Mouse (Mus musculus) layer of hippocampus, postnatal 10 days (tissue): Measurements from ENCODE around the gene 0610010K14Rik. TPM values are rescaled to one million over a fixed set of nuclear protein-coding genes. Genes with fewer than 3 reads are reported as not detected.

Experiments
- DNase-seq, 2 experiments: peaks; one replicate each; pipeline ENCODE4 v3.0.0; 2021; ENCODE audit warnings: low spot score in 2 of 2
- total RNA-seq, 2 experiments: library from RNA; stranded (reverse); gene quantifications; 2 replicates each; pipeline ENCODE4 v1.2.3; 2021

0610010K14Rik gene
- total RNA-seq, 2 experiments from 2014 or later, result 44.8 to 55.3 TPM

DNA sequence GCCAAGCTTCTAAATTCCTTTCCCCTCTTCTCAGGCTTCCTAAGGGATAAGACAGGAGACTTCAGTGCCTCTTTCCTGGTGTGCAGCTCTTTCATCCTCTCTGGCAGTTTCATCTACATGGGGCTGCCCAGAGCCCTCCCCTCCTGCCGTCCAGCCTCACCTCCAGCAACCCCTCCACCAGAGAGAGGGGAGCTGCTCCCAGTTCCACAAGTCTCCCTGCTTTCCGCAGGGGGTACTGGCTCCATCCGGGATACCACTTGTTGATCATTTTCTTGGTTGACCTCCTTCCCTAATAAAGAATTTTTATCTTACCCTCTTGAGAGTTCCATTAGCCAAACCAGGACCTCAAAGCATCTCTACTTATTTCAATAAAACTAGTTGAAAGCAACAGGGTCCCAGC, 21.6 kb downstream of the 0610010K14Rik start:
- no peak for DNase-seq

DNA sequence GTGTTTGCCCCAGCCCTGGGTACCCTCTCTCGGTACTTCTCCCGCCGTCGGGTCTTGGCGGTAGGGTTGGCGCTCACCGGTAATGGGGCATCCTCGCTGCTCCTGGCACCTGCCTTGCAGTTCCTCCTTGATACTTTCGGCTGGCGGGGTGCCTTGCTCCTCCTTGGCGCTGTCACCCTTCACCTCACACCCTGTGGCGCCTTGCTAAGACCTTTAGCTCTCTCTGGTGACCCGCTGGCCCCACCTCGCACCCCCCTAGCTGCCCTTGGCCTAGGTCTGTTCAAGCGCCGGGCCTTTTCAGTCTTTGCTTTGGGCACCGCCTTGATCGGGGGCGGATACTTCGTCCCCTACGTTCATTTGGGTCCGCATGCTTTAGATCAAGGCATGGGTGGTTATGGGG, 22.4 kb downstream of the 0610010K14Rik start:
- peak in 1 of 2 experiments; percentile 28 for DNase-seq

DNA sequence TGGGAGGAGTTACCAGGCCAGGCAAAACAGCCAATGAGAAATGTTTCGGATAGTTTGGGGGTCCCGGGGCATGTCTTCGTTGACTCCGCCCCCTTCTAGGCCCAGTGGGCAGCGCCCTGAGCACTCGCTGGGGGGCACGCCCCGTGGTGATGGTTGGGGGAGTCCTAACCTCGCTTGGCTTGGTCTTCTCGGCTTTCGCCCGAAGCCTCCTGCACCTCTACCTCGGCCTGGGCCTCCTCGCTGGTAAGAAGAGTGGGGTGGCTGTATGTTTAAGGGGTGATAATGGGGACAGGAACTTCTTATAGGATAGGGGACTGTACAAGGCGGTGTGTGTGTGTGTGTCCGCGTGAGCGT, 22.9 kb downstream of the 0610010K14Rik start:
- DNase-seq, result peak in 1 of 2 experiments; percentile 39

DNA sequence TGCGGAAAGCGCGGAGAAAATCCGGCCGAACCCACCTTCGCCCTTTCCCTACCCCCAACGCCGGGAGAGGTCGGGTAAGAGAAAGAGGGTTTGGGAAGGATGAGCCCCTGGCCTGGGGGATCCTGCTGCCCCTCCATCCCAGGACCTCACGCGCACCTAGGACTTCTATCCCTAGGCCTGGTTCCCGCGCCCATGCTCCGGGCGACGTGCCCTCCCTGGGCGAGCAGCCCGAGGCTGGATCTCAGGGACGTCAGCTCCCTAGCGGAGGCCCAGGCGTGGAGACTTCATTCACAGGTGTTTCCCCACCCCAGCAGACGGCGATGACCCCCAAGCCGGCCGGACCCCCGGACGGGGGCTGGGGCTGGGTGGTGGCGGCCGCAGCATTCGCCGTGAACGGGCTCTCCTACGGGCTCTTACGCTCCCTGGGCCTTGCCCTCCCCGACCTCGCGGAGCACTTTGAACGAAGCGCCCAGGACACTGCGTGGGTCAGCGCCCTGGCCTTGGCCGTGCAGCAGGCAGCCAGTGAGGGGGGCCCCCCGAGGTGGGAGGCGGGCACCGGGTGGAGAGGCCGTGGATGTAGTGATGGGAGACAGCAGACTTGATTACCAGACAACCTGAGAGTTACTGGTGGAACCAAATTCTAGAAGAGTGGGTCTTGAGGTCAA, 23.4 kb downstream of the 0610010K14Rik start:
- DNase-seq, result peak in 1 of 2 experiments; percentile 63

DNA sequence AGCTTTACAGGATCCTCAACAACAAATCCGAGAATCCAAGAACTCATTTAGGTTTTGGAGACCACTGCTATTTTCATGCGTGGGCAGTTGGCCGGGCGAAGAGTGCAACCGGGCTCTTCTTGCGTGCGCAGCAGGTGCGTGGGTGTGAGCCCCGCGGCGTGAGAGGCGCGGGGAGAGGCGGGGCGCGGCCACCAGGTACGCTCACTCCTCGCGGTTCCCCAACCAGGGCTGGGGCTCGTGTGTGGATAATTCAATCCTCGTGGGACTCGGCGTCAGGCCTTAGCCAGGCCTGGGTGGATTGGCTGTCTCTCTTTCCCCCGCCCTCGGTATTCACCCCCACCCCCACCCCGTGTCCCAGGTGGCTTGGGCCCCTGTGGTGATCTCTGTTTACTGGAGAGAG, 24.0 kb downstream of the 0610010K14Rik start:
- peak in 1 of 2 experiments; percentile 44 for DNase-seq

DNA sequence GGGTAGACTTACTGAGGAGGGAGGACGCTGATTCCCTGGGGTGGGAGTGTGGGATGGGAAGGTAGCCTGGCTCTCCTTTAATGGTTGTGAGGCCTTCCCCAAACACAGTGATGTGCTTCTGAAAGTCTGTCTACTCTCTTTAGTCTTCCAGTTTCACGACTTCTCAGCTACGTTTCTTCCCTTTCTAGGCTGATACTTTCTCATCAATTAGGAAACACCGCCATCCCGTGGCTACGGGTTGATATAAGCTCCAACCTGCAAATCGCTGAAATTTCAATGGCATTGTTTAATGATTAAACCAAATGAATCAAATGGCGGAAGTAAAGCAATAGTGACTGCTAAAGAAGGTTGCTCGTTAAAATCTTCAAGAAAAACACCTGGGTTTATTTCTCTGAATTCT, 24.8 kb downstream of the 0610010K14Rik start:
- DNase-seq, result peak; percentile 78 to 84

DNA sequence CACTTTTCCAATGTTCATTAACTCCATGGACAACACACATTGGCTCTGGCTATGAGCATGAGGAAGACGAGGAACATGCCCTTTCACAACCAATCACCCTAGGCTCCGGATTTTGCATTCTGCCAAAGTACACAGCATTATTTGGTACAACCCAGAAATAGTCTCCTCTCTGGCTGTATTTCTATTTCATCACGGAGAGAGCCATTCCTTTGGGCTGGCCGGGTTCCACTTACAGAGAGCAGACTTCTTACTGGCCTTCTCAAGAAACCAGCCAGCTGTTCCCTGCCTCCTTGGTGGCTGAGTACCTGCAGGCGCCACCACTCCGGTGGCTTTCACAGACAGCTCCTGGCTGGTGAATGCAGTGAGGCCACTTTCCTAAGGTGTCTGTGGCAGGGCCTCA, 25.3 kb downstream of the 0610010K14Rik start, which contains the start of gene Slc16a11:
Slc16a11 (plus strand) TSS at position 330 of the 400 bp plus-strand sequence.
- peak in 1 of 2 experiments; percentile 16 for DNase-seq

DNA sequence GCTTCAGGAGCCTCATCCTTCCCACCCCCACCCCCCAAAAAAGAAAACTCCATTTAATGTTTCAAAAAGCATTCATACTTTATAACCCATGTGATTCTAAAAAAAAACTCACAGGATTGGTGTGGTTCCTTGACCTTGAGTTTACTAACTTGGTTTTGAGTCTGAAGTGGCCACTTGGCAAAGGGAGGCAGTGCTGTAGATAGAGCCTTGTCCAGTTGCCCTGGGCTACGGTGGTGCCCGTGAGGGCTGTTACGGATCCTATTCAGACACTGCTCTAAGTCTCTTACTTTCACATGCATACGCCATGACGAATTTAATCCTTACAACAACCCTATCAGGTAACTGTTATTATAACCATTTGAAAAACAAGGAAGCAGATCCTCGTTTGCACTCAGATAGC, 25.7 kb downstream of the 0610010K14Rik start:
- DNase-seq, result no peak

DNA sequence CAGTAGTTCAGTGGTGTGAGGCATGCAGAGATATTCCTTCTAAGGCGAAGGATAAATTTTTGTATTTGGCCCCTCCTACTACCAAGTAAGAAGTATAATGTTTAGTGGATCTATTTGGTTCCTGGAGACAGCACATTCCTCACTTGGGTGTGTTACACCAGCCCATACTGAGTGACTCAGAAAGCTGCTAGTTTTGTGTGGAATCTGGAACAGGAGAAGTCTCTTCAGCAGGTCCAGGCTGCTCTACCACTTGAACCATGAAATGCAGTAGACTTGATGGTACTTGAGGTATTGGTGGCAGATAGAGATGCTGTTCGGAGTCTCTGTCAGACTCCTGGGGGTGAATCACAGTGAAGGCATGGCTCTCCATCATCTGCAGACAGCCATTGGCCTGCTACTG, 27.0 kb downstream of the 0610010K14Rik start:
- DNase-seq, result no peak

DNA sequence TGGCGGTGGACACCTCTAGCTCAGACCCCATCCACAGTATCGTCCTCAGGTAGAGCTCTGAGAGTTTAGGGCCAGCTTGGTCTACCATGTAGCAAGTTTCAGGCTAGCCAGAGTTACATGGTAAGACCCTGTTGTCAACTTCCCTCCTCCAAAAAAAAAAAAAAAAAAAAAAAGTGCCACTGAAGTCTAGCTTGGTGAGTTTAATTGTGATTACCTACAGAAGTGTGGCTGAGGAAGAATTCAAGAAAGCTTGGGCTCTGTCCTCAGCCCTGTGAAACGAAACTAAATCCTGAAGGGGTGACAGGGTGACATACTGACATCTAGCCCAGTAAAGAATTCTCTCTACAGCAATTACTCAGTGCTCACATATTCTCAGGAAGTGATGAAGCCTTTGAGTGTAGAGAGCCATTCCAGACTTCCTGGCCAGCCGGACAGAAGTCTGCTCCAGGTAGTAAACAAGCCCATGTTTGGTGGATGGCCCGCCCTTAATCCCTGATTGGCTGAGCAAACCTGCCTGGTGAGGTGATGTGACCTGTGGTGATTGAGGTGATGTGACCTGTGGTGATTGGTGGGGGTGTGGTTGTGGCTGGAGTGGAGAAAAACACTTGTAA, 28.8 kb downstream of the 0610010K14Rik start:
- no peak for DNase-seq

DNA sequence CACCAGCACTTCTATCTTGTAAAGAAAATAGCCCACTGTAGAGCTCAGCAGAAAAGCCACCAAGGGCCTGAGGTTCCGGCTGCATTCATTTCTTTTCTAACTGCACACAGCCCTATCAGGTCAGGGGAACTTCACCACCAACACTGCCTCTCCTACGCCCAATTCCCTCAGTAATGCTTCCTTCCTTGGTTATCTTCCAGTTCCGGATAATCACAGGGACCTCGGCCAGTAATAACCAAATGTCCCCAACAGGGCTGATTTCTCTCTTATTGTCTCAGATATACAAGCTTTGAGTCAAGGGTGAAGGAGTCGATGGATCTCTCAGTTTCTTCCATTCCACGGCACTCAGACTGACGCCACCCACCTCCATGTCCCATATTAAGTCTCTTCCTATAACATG, 30.4 kb downstream of the 0610010K14Rik start:
- DNase-seq, result no peak

DNA sequence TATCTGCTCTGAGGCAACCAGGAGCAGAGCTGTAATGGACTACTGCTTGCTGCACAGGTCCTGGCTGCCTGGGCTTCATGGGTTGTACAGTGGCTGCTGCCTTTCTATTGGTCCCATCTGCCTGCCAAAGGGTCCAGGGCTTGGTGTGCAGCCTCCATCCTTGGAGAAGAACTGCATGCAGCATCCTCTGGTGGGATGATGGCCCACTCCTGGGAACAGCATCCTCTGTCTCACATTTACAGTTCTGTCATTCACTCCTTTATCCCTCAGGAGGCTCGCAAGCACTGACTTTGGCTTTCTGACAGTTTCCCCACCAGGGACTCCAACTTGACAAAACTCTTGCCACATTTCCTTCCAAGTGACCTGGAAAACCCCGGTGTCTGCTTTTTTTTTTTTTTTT, 30.9 kb downstream of the 0610010K14Rik start:
- DNase-seq, result no peak

DNA sequence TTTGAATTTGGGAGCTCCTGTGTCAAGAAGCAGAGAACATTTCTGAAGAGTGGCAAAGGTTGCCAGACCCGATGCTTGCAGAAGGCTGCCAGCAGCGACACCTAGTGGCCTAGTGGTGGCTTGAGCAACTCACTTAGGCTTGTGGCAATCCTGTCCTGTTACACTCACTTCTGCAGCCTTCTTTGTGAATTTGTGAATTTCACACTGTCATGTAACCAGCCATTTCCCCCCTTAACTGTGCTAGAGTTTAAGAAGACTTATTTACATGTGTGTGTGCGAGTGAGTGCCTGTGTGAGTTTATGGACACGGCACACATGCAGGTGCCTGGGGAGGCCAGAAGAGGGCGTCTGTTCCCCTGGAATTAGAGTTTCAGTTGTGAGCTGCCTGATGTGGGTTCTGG, 36.0 kb downstream of the 0610010K14Rik start:
- DNase-seq, result peak; percentile 81 to 87

DNA sequence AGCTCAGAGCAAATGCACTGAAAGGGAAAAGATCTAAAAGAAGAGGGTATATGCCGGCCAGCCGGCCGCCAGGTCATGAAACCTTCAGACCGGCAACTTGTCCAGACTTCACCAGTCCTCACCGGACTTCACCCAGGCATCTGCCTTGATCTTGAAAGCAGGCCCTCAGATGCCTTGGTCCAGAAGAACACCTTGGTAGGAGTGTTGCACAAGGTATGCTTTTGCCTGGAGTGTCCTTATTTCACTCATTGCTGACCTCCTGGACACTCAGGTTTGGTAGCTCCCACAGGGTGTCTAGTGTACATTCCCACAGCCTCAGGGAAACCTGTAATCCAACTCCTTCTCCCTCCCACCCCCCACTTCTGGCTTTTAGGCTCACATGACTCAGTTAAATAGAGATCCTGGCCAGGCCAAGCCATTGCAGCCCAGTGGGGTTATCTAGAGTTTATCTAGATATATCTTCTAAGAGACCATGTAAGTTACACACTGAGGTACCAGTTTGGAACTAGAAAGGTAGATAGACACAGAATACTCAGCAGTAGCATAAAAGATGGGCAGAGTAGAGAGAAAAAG, 37.6 kb downstream of the 0610010K14Rik start:
- DNase-seq, result no peak

DNA sequence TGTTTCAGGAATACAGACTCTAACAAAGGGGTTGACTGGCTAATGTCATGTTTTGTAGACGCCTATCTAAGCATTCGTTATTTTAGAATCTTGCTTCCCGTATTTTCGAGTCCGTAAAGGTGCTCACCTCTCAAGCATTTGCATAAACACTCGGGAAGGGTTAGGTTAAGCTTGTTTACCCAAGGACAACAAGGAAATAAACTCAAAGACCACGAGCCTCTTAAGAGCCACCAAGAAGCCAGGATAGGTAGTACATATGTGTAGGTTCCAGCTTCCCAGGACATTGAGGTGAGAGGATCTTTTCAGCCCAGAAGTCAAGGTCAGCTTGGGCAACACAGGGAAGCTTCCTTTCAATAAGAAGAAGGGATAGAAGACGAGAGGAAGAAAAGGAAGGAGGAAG, 38.6 kb downstream of the 0610010K14Rik start:
- no peak for DNase-seq

DNA sequence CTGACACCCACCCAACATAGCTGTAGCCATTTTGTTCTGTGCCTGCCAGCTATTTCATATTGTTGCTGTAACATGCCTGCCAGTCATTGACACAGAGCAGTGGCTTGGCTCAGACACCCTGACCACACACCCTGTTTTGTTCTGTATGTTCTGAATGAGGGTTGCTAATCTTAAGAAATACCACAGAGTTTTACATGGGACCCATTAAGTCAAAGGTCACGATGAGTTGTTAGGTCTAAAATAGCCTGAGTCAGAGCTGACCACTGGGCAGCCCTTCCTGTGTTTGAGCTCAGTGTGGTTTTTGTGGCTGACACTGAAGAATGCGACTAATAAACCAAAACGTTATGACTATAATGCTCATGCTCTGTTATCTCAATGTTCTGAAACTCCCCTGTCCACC, 39.4 kb downstream of the 0610010K14Rik start:
- no peak for DNase-seq

DNA sequence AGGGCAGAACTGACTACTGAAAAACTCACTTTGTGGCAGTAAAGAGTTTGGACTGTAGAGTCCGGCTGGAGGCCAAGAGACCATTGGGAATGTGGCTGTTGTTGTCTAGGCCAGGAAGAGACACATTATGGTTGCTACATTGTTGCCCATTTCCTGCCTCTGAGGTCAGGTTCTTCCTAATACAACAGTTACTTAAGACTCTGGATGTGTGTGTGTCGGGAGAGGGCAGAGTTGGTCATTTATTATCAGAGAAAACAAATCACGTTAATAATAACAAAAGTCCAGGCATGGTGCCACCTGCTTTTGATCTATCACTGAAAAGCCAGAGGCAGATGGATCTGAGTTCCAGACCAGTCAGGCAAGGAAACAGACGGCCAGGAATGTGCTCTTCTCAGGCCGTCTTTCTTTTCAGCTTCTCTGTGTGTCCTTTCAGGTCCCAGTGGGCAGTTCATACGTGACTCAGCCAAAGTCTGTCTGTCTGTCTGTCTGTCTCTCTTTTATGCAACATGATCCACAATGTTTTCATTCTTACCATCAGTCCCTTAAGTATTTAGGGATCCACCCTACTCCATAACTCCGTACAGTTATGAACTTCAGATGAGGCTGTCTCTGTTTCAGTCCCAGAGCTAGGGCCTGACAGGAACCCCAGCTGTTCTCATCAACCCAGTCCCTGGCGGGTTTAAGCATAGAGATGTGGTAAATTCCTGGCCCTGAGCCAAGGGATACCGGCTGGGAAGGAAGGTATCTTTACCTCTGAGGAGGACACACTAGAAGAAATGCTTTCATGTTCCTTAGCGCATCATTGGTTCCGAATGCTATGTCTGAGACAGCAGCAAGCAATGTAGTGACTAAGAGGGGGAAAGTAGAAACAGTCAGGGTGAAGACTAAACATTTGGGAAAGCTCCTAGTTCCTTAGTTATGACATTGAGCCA, 44.1 kb downstream of the 0610010K14Rik start:
- no peak for DNase-seq

DNA sequence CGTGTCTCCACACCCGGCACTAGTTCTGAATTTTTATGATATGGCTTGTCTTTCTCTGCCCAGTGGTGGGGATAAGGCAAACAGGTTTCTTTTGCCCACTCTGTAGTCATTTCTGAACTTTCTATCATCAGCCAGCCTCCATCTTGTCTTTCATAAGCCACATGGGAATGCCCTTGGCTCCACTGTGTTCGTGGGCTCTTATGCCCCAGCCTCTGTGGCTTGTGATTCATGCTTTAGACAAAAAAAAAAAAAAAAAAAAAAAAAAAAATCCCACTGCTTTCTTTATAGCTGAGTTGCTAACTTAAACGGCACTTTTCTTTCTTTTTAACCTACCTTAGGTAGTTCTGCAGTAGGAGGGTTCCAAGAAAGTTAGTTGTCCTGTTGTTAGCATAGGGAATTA, 45.6 kb downstream of the 0610010K14Rik start:
- no peak for DNase-seq

DNA sequence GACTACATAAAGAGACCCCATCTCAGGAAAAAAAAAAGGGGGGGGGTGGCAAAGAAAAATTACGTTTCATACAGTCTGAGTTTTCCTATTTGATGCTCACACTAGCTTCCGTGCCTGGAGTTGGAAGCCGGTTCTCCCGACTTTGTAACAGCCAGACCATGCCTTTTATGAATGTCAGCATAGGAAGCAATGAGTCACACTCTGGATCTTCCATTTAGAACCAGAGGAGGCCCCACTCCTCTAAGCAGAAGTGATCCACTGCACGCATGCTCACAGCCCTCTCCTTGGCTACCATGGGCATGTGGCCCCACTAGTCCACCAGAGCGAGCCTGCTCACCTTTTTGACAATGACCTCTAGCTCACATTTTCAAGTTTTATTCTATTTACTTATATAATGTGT, 46.5 kb downstream of the 0610010K14Rik start:
- no peak for DNase-seq

DNA sequence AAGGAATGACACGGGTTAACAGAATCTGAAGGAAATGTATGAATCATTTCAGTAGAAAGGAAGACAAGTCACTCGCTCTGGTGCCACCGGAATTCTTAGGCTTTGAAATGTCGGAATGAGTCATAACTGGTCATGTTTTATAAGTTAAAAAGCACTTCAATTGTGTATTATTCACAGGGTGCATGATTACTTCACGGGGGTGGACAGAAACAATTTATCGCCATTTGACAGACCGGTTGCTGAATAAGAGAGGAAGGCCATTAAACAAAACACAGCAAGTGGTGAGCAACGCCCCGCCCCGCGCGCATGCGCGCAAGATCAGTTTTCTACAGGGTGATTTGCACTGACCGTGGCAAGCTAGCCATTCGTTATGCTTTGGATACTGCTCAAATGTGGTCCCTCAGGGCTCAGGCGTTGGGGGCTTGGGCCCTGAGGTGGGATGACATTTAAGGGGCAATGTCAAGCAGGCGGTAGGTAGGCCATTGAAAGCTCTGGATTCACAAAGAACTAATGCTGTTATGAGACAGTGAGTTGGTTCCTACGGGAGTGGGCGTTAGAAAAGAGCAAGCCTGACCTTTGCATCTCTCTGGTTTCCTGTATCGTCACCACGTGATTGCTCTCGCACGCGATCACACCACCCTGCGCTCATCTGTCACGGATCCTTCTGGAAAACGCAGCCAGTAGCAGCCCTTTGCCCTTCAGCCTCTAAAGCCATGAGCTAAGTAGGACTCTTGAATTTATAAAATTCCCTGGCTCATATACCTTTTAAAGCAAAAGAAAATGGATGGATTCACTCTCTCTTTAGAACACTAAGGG, 48.2 kb downstream of the 0610010K14Rik start:
- DNase-seq, result no peak
